Mouse (Mus musculus) cortical plate, adult 2 months (tissue): Measurements from ENCODE around the gene Xrcc4.

Experiments used
- CTCF ChIP-seq: fragments of 200-500 bp; IDR thresholded peaks from 2 replicates; pipeline ENCODE4 v1.5.1; 2011; ENCODE audit warnings: mild to moderate bottlenecking, control low read depth, low read length; ENCODE audit not compliant: insufficient read depth; ENCODE audit errors: extremely low read depth
- POLR2A ChIP-seq: fragments of 200-500 bp; IDR thresholded peaks from 2 replicates; pipeline ENCODE4 v1.6.1; 2011; ENCODE audit warnings: mild to moderate bottlenecking, low read length, control low read depth; ENCODE audit not compliant: insufficient read depth; ENCODE audit errors: extremely low read depth

GRCm38 (mm10) chr13:89906120-89906519, 183.3 kb downstream of the Xrcc4 start:
- no peak for TF ChIP-seq CTCF
- no peak for TF ChIP-seq POLR2A
